Mouse (Mus musculus) lung, embryonic 16.5 days (tissue): Measurements from ENCODE around the gene Col15a1. TPM values are rescaled to one million over a fixed set of nuclear protein-coding genes. Genes with fewer than 3 reads are reported as not detected.

ENCODE experiments used
- ATAC-seq: fragments of 200-750 bp; cut with Nextera tagmentation; 2 replicates; pipeline ENCODE4 v1.8.0; 2017; ENCODE audit warnings: low read depth, mild to moderate bottlenecking, moderate library complexity
- H3K27ac ChIP-seq: fragments of 300-500 bp; sonication (generic); 2 replicates; pipeline ENCODE4 v1.5.1; 2014; ENCODE audit warnings: mild to moderate bottlenecking, control low read depth, low read length
- H3K27me3 ChIP-seq: fragments of 300-500 bp; sonication (generic); 2 replicates; pipeline ENCODE4 v1.6.1; 2014; ENCODE audit warnings: low read depth, low read length, mixed read lengths; ENCODE audit not compliant: control insufficient read depth, insufficient read depth
- H3K36me3 ChIP-seq: fragments of 300-500 bp; sonication (generic); 2 replicates; pipeline ENCODE4 v1.6.1; 2014; ENCODE audit warnings: low read length; ENCODE audit not compliant: control insufficient read depth, insufficient read depth
- H3K4me1 ChIP-seq: fragments of 300-500 bp; sonication (generic); replicated peaks from 2 replicates; pipeline ENCODE4 v1.6.1; 2014; ENCODE audit warnings: low read length, mixed read lengths; ENCODE audit not compliant: control insufficient read depth, insufficient read depth
- H3K4me2 ChIP-seq: fragments of 300-500 bp; sonication (generic); 2 replicates; pipeline ENCODE4 v1.6.1; 2014; ENCODE audit warnings: low read depth, low read length, control low read depth
- H3K4me3 ChIP-seq: fragments of 300-500 bp; sonication (generic); 2 replicates; pipeline ENCODE4 v1.5.1; 2014; ENCODE audit warnings: mild to moderate bottlenecking, low read length, control low read depth
- H3K9ac ChIP-seq: fragments of 300-500 bp; sonication (generic); 2 replicates; pipeline ENCODE4 v1.6.1; 2014; ENCODE audit warnings: low read length, control low read depth
- H3K9me3 ChIP-seq: fragments of 300-500 bp; sonication (generic); 2 replicates; pipeline ENCODE4 v1.6.1; 2016; ENCODE audit warnings: low read length; ENCODE audit not compliant: control insufficient read depth
- WGBS: fragments of 180-500 bp; shearing (Covaris S2); extraction: QIAGEN DNeasy Blood & Tissue Kit; methylation state at CpG from one replicate; pipeline ENCODE4 v1.1.7; 2014; 5-methylcytosine and 5-hydroxymethylcytosine counted together
- polyA plus RNA-seq: library from polyadenylated mRNA; unstranded; fragments of >200 nt; fragmentation: Nextera tagmentation; extraction: Ambion mirVana; gene quantifications from 2 replicates; pipeline ENCODE4 v1.2.1, GENCODE M21; 2015

Gene Col15a1
- polyA plus RNA-seq, 1 experiment from 2014 or later = 31.0 TPM

GRCm38 (mm10) chr4:47333541-47333940 is 125.6 kb downstream of the Col15a1 start:
- 89% methylated on average over 3 of the region's 3 CpGs for WGBS
- no peaks in the 10 kb centered on the region for H3K27me3 ChIP-seq
- ATAC-seq = no peak

GRCm38 (mm10) chr4:47336941-47337600 is 129.1 kb downstream of the Col15a1 start:
- no peak overlapping the region for H3K9ac ChIP-seq
- no peaks in the 10 kb centered on the region for H3K27me3 ChIP-seq
- no peaks in the 10 kb centered on the region for H3K9me3 ChIP-seq
- no peaks in the 10 kb centered on the region for H3K4me1 ChIP-seq
- no peak overlapping the region for H3K4me2 ChIP-seq
- ATAC-seq = no peak
- no peak overlapping the region for H3K4me3 ChIP-seq
- no peaks in the 10 kb centered on the region for H3K36me3 ChIP-seq
- WGBS = 64% methylated on average over 3 of the region's 3 CpGs
- H3K27ac ChIP-seq = no peak overlapping the region

More at GRCm38 (mm10) chr4:47333541-47333940, 125.6 kb downstream of the Col15a1 start:
- no peaks in the 10 kb centered on the region for H3K9me3 ChIP-seq
- no peak overlapping the region for H3K4me2 ChIP-seq
- H3K36me3 ChIP-seq = no peaks in the 10 kb centered on the region
- H3K4me1 ChIP-seq = peaks cover 6% of the 10 kb centered on the region
- no peak overlapping the region for H3K9ac ChIP-seq
- H3K27ac ChIP-seq = no peak overlapping the region
- H3K4me3 ChIP-seq = no peak overlapping the region

DNA sequence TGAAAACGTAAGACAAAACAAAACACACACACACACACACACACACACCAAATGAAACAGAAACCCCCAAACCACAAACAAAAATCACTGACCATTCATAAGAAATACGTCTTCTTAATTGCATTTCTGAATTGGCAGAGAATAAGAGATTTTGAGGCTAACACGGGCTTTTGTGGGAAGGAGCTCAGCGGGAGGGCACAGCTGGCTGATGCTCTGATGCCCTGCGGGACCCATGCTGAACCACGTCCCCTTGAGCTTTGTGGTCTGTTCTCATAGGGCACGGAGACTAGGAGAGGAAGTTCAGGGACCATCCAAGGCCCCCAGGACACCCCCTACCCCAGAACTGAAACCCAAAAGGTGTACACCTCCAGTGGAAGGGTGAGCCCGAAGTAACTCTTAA is 134.7 kb downstream of the Col15a1 start:
- H3K4me1 ChIP-seq = no peaks in the 10 kb centered on the region
- H3K9ac ChIP-seq = no peak overlapping the region
- no peaks in the 10 kb centered on the region for H3K36me3 ChIP-seq
- H3K4me2 ChIP-seq = no peak overlapping the region
- no peak overlapping the region for H3K27ac ChIP-seq
- no peak overlapping the region for H3K4me3 ChIP-seq
- no peaks in the 10 kb centered on the region for H3K9me3 ChIP-seq
- ATAC-seq = no peak
- WGBS = 47% methylated on average over 8 of the region's 8 CpGs
- no peaks in the 10 kb centered on the region for H3K27me3 ChIP-seq

DNA sequence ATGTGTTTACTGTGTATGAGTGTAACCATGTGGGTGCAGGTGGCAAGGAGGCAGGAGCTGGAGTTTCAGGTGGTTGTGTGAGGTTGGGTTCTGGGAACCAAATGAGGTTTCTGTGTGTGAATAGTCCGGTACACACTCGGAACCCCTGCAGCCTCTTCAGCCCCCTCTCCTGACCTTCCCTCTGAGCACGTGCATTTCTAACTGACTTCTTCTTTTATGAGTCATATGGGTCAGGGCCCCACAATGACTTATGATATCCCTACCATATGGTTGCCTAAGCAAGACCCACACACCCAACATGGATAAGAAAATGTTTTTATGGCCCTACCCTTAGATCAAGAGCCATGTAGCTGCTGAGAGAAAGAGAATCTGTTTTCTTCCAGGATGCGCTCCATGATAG is 139.1 kb downstream of the Col15a1 start:
- Histone ChIP-seq H3K4me3 (no peak overlapping the region), H3K36me3 (no peaks in the 10 kb centered on the region), H3K4me1 (peaks cover 11% of the 10 kb centered on the region), H3K9me3 (no peaks in the 10 kb centered on the region), H3K4me2 (no peak overlapping the region), H3K9ac (no peak overlapping the region), H3K27ac (no peak overlapping the region), H3K27me3 (no peaks in the 10 kb centered on the region)
- no peak for ATAC-seq
- 67% methylated on average over 4 of the region's 4 CpGs for WGBS

DNA sequence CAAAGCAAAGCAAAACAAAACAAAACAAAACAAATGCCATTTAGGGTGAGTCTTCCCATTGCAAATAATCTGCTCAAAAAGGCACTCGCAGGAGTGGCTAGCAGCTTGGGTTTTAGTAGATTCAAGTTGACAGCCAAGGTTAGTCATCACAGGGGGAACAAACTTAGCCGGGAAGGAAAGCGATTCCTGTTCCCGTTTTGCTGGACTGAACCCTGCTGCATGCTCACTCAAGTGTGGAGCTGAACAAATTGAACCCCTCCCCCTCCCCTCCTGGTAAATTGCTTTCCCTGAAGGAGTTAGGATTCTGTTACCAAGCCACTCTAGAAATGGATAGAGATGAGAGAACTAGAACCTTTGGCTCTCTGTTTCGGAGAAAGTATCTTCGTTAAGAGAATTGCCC is 141.8 kb downstream of the Col15a1 start:
- Histone ChIP-seq H3K9me3 (no peaks in the 10 kb centered on the region), H3K27ac (no peak overlapping the region), H3K4me3 (no peak overlapping the region), H3K4me2 (no peak overlapping the region), H3K4me1 (peaks cover 12% of the 10 kb centered on the region), H3K9ac (no peak overlapping the region), H3K36me3 (no peaks in the 10 kb centered on the region), H3K27me3 (no peaks in the 10 kb centered on the region)
- WGBS = 43% methylated on average over 6 of the region's 6 CpGs
- no peak for ATAC-seq

- H3K9ac ChIP-seq = peak overlapping the region; percentile 80
- H3K4me2 ChIP-seq = peak overlapping the region; percentile 98
- WGBS = 18% methylated on average over 9 of the region's 9 CpGs
- no peaks in the 10 kb centered on the region for H3K9me3 ChIP-seq
- no peak for ATAC-seq
- no peak overlapping the region for H3K27ac ChIP-seq
- H3K4me3 ChIP-seq = peak overlapping the region; percentile 79
- no peaks in the 10 kb centered on the region for H3K36me3 ChIP-seq
- H3K27me3 ChIP-seq = no peaks in the 10 kb centered on the region
- H3K4me1 ChIP-seq = peaks cover 12% of the 10 kb centered on the region
These were observed 143.6 kb downstream of the Col15a1 start for GRCm38 (mm10) chr4:47351386-47352049.

DNA sequence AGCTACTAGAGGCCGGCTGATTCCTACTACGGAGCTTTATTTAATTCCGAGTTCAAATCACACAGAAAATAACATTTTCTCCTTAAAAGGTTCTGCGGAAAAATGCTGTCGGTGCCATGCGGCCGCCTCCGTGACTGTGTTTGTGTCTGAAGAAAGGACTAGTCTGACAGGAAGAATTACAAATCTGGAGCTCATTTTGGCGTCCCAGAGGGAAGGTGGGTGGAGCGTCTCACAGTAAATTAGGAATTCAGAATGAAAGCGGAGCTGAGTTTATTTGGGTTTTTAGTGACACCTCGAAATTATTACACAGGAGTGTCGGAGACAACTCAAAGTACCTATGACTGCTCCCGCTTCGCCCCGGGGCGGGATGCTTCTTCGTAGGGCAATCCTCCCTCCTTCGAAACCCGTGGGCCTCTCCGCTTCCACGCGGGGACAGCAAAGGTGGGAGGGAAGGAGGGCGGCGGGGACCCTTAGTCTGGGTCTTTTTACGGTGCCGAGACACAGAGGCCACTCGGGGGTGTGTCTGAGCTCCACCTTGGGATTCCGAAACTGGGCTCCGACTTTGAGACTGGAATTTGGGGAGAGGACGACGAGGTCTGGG is 144.2 kb downstream of the Col15a1 start:
- Histone ChIP-seq H3K9ac (peak overlapping the region; percentile 80), H3K4me3 (peak overlapping the region; percentile 79), H3K4me1 (peaks cover 12% of the 10 kb centered on the region), H3K27ac (peak overlapping the region; percentile 75), H3K9me3 (no peaks in the 10 kb centered on the region), H3K27me3 (no peaks in the 10 kb centered on the region), H3K4me2 (peak overlapping the region; percentile 98), H3K36me3 (no peaks in the 10 kb centered on the region)
- ATAC-seq = peak; percentile 0
- WGBS = under 1% methylated on average over 32 of the region's 32 CpGs

DNA sequence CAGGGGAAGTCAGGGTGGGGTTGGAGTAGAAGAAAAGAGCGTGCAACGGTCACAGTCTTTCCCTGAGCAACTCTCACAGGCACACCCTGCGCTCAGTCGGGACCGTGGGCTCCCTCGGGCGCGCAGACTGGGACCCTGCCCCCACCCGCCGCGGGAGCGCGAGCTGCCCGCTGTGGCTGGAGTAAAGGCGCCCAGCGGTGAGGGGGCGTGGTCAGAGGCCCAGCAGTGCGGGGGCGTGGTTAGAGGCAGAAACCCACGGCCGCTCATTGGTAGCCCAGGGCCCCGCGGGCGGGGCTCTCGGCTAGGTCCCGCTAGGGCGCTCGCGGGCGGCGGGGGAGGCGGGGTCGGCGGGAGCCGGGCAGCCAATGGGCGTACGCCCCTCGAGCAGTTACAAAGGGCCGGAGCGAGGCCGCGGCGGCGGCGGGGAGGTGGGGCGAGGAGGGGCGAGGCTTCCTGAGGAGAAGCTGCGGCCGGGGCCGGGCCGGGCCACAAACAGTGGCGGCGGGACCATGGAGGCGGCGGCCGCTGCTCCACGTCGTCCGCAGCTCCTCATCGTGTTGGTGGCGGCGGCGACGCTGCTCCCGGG is 144.9 kb downstream of the Col15a1 start, which contains the start of gene Tgfbr1:
TSS of gene Tgfbr1 (plus strand) at position 420 of the 586 bp plus-strand sequence.
- peak within 1 kb of the TSS; percentile 85 for H3K9ac ChIP-seq
- H3K9me3 ChIP-seq = no peaks in the 10 kb centered on the region
- peaks cover 12% of the 10 kb centered on the region for H3K4me1 ChIP-seq
- no peaks in the 10 kb centered on the region for H3K36me3 ChIP-seq
- H3K27me3 ChIP-seq = no peaks in the 10 kb centered on the region
- peak; percentile 99 for ATAC-seq
- H3K4me2 ChIP-seq = peak within 1 kb of the TSS; percentile 98
- WGBS = under 1% methylated on average over 41 of the region's 65 CpGs
- peak within 1 kb of the TSS; percentile 94 for H3K27ac ChIP-seq
- peak within 1 kb of the TSS; percentile 79 for H3K4me3 ChIP-seq
